Mouse (Mus musculus) liver, embryonic 13.5 days (tissue): ENCODE results near the gene Epb41l1. TPM values are rescaled to one million over a fixed set of nuclear protein-coding genes. Genes with fewer than 3 reads are reported as not detected.
A peak's percentile ranks its signal among the peaks of the same experiment; 100 is the strongest.
"Not testable (repeated sequence)": the region's sequence is repeated elsewhere in the genome, so short reads cannot be mapped to it uniquely, and the experiment has no call there.

ENCODE experiments used
- ATAC-seq: fragments of 200-750 bp; cut with Nextera tagmentation; 2 replicates; pipeline ENCODE4 v1.8.0; 2017; ENCODE audit warnings: low read depth, mild to moderate bottlenecking, moderate number of reproducible peaks, moderate library complexity
- DNase-seq: peaks from one replicate; pipeline ENCODE4 v3.0.0; 2022
- H3K27ac ChIP-seq: fragments of 300-500 bp; sonication (generic); 2 replicates; pipeline ENCODE4 v1.5.1; 2015; ENCODE audit warnings: moderate library complexity, mild to moderate bottlenecking, inconsistent platforms
- H3K27me3 ChIP-seq: fragments of 300-500 bp; sonication (generic); 2 replicates; pipeline ENCODE4 v1.6.1; 2015; ENCODE audit warnings: mild to moderate bottlenecking, inconsistent platforms
- H3K36me3 ChIP-seq: fragments of 300-500 bp; sonication (generic); 2 replicates; pipeline ENCODE4 v1.6.1; 2015; ENCODE audit warnings: mild to moderate bottlenecking, inconsistent platforms
- H3K4me1 ChIP-seq: fragments of 300-500 bp; sonication (generic); replicated peaks from 2 replicates; pipeline ENCODE4 v1.6.1; 2015; ENCODE audit warnings: inconsistent platforms
- H3K4me2 ChIP-seq: fragments of 300-500 bp; sonication (generic); 2 replicates; pipeline ENCODE4 v1.6.1; 2015; ENCODE audit warnings: inconsistent platforms, mild to moderate bottlenecking, moderate library complexity
- H3K4me3 ChIP-seq: fragments of 300-500 bp; sonication (generic); replicated peaks from 2 replicates; pipeline ENCODE4 v1.5.1; 2015; ENCODE audit warnings: mild to moderate bottlenecking, inconsistent platforms
- H3K9ac ChIP-seq: fragments of 300-500 bp; sonication (generic); 2 replicates; pipeline ENCODE4 v1.6.1; 2015; ENCODE audit warnings: mild to moderate bottlenecking, inconsistent platforms
- H3K9me3 ChIP-seq: fragments of 300-500 bp; sonication (generic); replicated peaks from 2 replicates; pipeline ENCODE4 v1.6.1; 2016; ENCODE audit warnings: inconsistent platforms
- WGBS: fragments of 180-500 bp; shearing (Covaris S2); methylation state at CpG from one replicate; pipeline ENCODE4 v1.1.7; 2015; ENCODE audit not compliant: insufficient replicate concordance; 5-methylcytosine and 5-hydroxymethylcytosine counted together
- polyA plus RNA-seq: library from polyadenylated mRNA; unstranded; fragments of >200 nt; fragmentation: Nextera tagmentation; extraction: Ambion mirVana; gene quantifications from 2 replicates; pipeline ENCODE4 v1.2.1, GENCODE M21; 2015

The Epb41l1 gene
- polyA plus RNA-seq, 1 experiment from 2014 or later, result 0.46 TPM

DNA sequence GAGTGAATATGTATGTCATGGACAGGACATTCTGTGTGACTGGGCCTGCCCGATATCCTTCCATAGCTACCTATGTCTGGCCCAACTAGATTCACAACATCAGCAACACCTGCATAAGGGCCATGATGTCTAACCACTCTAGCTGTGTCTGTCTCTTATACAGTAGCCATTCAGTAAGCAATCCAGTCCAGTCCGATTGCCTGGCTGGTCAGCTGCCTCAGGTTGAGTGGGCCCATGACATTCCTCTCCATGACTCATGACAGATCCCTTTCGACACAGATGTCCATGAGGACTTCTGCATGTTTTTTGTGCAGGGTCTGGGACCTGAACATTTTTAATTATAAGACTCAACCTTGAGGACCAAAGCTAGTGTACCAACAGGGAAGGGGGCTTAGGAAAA, 18.7 kb upstream of the Epb41l1 start:
- Histone ChIP-seq H3K4me2 (no peak overlapping the region), H3K9ac (no peak overlapping the region), H3K9me3 (no peaks in the 10 kb centered on the region), H3K4me3 (no peak overlapping the region), H3K36me3 (no peaks in the 10 kb centered on the region), H3K27ac (no peak overlapping the region), H3K27me3 (0 out of 2 replicates have a peak, but pooled peaks cover 4% of the 10 kb centered on the region), H3K4me1 (peaks cover 7% of the 10 kb centered on the region)
- ATAC-seq (no peak), DNase-seq (no peak)
- WGBS, result 69% methylated on average over 3 of the region's 3 CpGs

DNA sequence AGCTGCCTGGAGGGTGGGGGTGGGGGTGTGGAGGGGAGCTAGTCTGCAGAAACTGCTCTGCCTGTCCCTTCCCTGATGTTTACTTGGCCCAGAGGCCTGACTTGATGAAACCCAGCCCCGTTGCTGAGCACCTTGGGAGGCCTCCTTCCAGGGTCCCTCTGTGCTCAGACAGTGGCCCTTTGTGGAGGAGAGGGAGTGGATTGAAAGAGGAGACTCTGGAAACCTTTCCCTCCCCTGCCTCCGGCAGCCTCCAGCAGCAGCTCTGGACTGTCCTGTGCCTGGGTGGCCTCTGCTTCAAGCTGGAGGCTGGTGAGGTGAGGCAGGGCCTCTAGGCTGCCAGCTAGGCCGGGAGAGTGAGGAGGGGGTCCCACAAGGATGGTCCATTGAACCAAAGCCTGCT, 13.7 kb upstream of the Epb41l1 start:
- H3K9me3 ChIP-seq, result no peaks in the 10 kb centered on the region
- 0 out of 2 replicates have a peak, but pooled peaks cover 4% of the 10 kb centered on the region for H3K27me3 ChIP-seq
- DNase-seq, result no peak
- H3K4me1 ChIP-seq, result no peaks in the 10 kb centered on the region
- no peak overlapping the region for H3K4me2 ChIP-seq
- 57% methylated on average over 3 of the region's 3 CpGs for WGBS
- ATAC-seq, result no peak
- no peak overlapping the region for H3K9ac ChIP-seq
- no peak overlapping the region for H3K4me3 ChIP-seq
- H3K36me3 ChIP-seq, result no peaks in the 10 kb centered on the region
- no peak overlapping the region for H3K27ac ChIP-seq

DNA sequence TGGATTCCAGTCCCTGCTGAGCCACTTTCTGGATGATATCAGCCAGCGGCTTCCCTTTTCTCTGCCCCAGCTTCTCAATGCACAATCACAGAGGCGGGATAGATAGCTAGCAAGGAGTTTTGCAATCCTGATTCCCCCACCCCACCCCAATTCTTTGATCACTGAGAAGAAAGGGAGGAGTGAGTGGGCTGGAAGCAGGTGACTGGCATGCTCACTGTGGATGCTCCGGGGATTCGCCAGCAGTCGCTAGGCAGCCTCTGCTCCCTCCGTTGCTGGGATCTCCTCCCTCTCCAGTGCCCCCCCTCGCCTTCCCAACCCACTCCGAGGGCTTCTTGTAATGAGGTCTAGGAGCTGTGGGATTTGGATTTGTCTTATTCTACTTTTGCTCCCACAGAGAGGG, 12.5 kb upstream of the Epb41l1 start:
- Histone ChIP-seq H3K4me1 (no peaks in the 10 kb centered on the region), H3K9ac (no peak overlapping the region), H3K27me3 (0 out of 2 replicates have a peak, but pooled peaks cover 4% of the 10 kb centered on the region), H3K4me3 (no peak overlapping the region), H3K27ac (no peak overlapping the region), H3K9me3 (no peaks in the 10 kb centered on the region), H3K4me2 (no peak overlapping the region), H3K36me3 (no peaks in the 10 kb centered on the region)
- DNase-seq (no peak), ATAC-seq (no peak)
- 32% methylated on average over 8 of the region's 8 CpGs for WGBS

DNA sequence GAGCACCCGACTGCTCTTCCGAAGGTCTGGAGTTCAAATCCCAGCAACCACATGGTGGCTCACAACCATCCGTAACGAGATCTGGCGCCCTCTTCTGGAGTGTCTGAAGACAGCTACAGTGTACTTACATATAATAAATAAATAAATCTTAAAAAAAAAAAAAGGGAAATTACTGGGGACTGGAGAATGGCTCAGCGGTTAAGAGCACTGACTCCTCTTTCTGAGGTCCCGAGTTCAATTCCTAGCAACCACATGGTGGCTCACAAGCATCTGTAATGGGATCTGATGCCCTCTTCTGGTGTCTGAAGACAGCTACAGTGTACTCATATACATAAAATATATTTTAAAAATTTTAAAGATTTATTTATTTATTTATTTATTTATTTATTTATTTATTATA, 9.4 kb upstream of the Epb41l1 start:
- not testable (repeated sequence) for H3K4me1 ChIP-seq, ATAC-seq, H3K27me3 ChIP-seq, H3K9ac ChIP-seq, DNase-seq, H3K27ac ChIP-seq, H3K36me3 ChIP-seq, H3K4me2 ChIP-seq, H3K9me3 ChIP-seq, H3K4me3 ChIP-seq
- 66% methylated on average over 7 of the region's 7 CpGs for WGBS

DNA sequence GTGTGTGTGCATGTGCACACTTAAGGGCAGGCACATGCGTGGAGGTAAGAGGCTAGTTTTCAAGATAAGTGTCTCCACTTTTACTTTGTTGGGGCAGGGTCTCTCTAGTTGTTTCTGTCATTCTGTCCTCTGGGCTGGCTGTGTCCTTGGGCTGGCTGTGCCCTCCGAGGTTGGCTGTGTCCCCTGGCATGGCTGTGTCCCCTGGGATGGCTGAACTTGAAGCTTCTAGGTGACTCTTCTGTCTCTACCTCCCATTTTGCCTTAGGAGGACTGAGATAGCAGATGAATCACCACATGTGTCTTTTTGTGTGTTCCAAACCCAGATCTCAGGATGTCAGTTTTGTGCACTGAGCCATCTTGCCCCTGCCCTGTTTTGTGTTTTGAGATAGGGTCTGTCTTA, 5.7 kb upstream of the Epb41l1 start:
- no peak overlapping the region for H3K4me3 ChIP-seq
- H3K9me3 ChIP-seq, result no peaks in the 10 kb centered on the region
- DNase-seq, result no peak
- peaks cover 26% of the 10 kb centered on the region for H3K27me3 ChIP-seq
- ATAC-seq, result no peak
- H3K4me1 ChIP-seq, result no peaks in the 10 kb centered on the region
- H3K9ac ChIP-seq, result no peak overlapping the region
- 66% methylated on average over 2 of the region's 2 CpGs for WGBS
- no peaks in the 10 kb centered on the region for H3K36me3 ChIP-seq
- no peak overlapping the region for H3K27ac ChIP-seq
- no peak overlapping the region for H3K4me2 ChIP-seq

DNA sequence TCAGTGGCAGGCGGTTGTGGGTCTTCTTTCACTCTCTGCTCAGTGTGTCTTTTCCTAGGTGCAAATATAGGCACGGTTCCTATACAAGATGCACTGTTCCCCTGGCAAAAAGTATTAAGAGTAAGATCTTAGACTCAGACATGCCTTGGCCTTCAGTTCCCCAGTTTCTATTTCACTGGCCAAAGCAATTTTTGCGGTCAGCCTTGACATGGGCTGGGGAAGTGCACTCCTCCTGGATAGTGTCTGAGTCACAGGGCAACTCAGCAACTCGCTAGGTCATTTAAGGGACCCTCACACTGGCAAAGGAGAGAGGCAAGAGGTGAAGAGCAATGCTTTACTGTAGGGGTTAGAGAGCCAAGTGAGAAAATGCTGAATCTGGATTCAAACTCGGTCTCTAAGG, 5.0 kb upstream of the Epb41l1 start:
- no peak for DNase-seq
- no peak overlapping the region for H3K27ac ChIP-seq
- no peak overlapping the region for H3K4me2 ChIP-seq
- H3K9me3 ChIP-seq, result no peaks in the 10 kb centered on the region
- 46% methylated on average over 5 of the region's 5 CpGs for WGBS
- peaks cover 32% of the 10 kb centered on the region for H3K27me3 ChIP-seq
- H3K4me1 ChIP-seq, result peaks cover 4% of the 10 kb centered on the region
- no peak overlapping the region for H3K9ac ChIP-seq
- H3K36me3 ChIP-seq, result no peaks in the 10 kb centered on the region
- no peak for ATAC-seq
- no peak overlapping the region for H3K4me3 ChIP-seq

DNA sequence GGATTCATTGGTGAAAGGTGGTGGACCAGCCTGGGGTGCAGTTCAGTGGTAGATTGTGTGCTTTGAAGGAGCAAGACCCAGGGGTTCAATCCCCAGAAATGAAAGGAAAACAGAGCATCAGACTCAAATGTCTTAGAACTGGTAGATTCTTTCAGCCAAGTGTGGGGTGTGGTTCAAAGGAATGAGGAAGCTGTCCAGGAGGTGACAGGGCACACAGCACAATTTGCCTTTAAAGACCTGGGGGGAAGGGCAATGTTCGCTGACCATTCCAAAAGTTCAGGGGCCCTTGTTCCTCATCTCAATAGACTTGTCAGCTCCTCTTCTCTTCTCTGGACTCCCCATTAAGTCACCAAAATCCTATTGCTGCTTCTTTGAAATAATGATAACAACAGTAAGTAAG, 3.5 kb upstream of the Epb41l1 start:
- Histone ChIP-seq H3K27me3 (peaks cover 48% of the 10 kb centered on the region), H3K4me2 (no peak overlapping the region), H3K27ac (no peak overlapping the region), H3K36me3 (no peaks in the 10 kb centered on the region), H3K9me3 (no peaks in the 10 kb centered on the region), H3K4me3 (no peak overlapping the region), H3K9ac (no peak overlapping the region), H3K4me1 (peaks cover 15% of the 10 kb centered on the region)
- DNase-seq (no peak), ATAC-seq (no peak)
- 13% methylated on average over 1 of the region's 1 CpGs for WGBS

DNA sequence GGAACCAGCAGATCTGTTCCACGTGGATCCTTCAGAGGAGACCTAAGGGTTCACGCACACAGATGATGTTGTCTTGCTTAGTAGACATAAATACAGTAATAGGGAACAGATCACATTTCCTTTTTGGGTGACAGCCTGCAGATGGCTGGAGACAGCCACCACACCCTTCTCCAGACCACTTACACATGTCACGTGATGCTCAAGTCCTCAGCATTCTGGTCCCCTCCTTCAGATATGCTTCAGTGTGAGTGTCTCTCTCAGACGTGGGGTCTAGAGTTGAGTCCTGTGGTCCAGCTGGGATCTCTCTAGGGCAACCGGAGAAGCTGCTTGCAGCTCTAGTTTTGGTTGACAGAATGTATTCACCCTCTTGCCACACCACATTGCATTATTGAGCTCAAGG, 2.2 kb upstream of the Epb41l1 start:
- WGBS, result 54% methylated on average over 5 of the region's 5 CpGs
- Histone ChIP-seq H3K9me3 (no peaks in the 10 kb centered on the region), H3K27me3 (peaks cover 60% of the 10 kb centered on the region), H3K27ac (no peak overlapping the region), H3K9ac (no peak overlapping the region), H3K4me1 (peaks cover 15% of the 10 kb centered on the region), H3K4me2 (no peak overlapping the region), H3K36me3 (no peaks in the 10 kb centered on the region), H3K4me3 (no peak overlapping the region)
- DNase-seq, result no peak
- no peak for ATAC-seq

DNA sequence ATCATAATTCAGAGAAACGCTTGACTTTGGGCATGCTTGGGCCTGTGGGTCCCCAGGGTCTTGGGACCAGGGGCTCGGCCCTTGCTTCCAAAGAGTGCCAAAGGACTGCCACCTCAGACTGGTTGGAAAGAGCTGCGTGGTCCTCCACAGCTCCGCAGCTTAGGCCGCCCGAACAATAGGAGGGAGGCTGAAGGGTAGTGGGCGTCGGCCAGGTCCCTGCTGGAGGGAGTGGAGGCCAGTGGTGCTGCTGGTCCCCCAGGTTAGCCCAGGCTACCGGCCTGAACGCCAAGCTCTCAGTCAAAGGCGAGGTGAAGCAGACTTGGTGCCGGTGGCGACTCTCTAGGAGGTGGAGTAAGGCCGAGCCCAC, 399 bp upstream of the Epb41l1 start:
- WGBS, result 17% methylated on average over 14 of the region's 14 CpGs
- peaks cover 79% of the 10 kb centered on the region for H3K27me3 ChIP-seq
- H3K9me3 ChIP-seq, result no peaks in the 10 kb centered on the region
- H3K4me2 ChIP-seq, result peak overlapping the region; percentile 73
- H3K4me3 ChIP-seq, result peak overlapping the region; percentile 48
- ATAC-seq (no peak), DNase-seq (no peak)
- H3K9ac ChIP-seq, result peak overlapping the region; percentile 35; the same call in 1 of the 2 replicates
- peaks cover 15% of the 10 kb centered on the region for H3K4me1 ChIP-seq
- H3K36me3 ChIP-seq, result no peaks in the 10 kb centered on the region
- no peak overlapping the region for H3K27ac ChIP-seq

DNA sequence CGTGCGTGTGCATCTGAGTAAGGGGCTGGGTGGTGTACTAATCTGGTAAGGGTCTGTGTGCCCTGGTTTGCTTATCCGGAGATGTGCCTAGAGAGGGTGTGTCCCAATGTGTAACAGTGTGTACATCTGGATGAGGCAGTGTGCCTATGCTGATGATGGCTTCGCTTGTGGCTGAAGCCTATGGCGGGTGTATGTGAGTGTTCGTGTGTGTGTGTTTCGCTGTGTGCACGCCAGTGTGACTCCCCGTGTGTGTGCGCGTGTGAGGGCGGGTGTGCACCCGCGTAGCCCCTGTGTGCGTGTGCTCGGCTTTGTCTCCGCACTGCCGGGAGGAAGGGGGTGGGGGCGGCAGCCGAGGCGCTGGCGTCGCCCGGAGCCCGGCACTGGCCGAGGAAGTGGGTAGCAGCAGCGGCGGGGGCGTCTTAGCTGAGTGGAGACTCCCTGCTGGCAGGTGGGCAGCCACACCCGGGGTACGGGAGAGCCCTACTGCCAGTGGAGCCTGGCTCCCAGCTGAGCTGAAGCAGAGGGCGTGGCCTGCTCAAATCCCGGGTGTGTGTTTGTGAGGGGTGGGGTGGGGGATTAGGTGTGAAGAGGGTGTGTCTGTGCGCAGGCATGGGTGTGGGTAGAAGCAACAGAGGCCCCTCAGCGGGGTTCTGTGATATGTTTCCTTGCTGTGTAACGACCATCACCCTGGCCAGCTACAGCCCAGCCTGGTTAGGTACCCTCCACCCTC, 837 bp downstream of the Epb41l1 start:
- DNase-seq (no peak), ATAC-seq (peak; percentile 43; the same call in 1 of the 2 replicates)
- peaks cover 15% of the 10 kb centered on the region for H3K4me1 ChIP-seq
- peaks cover 88% of the 10 kb centered on the region for H3K27me3 ChIP-seq
- H3K9ac ChIP-seq, result no peak overlapping the region
- WGBS, result 2% methylated on average over 36 of the region's 36 CpGs
- no peak overlapping the region for H3K27ac ChIP-seq
- peak overlapping the region; percentile 48 for H3K4me3 ChIP-seq
- H3K4me2 ChIP-seq, result peak overlapping the region; percentile 73
- no peaks in the 10 kb centered on the region for H3K9me3 ChIP-seq
- H3K36me3 ChIP-seq, result no peaks in the 10 kb centered on the region

DNA sequence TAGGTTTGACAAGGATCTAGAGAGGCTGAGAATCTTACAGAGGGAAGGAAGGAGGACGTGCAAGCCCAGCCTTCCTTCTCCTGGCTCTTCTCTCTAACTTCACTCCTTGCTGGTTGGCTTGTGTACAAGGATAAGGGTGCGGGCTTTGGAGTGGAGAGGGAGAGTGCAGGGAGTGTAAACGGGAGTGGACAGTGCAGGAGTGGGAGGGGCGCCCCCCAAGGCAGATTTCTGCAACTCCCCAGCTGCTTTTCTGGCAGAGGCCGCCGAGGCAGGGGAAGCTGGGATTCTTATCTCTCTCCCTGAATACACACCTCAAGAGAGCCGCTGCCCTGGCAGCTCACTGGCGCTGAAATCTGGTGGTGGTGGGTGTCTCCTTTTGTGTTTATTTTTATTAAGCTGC, 1.9 kb downstream of the Epb41l1 start:
- H3K9me3 ChIP-seq, result no peaks in the 10 kb centered on the region
- H3K27me3 ChIP-seq, result peaks cover 93% of the 10 kb centered on the region
- peaks cover 15% of the 10 kb centered on the region for H3K4me1 ChIP-seq
- DNase-seq, result no peak
- no peak overlapping the region for H3K4me3 ChIP-seq
- H3K36me3 ChIP-seq, result no peaks in the 10 kb centered on the region
- H3K4me2 ChIP-seq, result no peak overlapping the region
- 1% methylated on average over 8 of the region's 8 CpGs for WGBS
- no peak for ATAC-seq
- no peak overlapping the region for H3K27ac ChIP-seq
- H3K9ac ChIP-seq, result no peak overlapping the region

DNA sequence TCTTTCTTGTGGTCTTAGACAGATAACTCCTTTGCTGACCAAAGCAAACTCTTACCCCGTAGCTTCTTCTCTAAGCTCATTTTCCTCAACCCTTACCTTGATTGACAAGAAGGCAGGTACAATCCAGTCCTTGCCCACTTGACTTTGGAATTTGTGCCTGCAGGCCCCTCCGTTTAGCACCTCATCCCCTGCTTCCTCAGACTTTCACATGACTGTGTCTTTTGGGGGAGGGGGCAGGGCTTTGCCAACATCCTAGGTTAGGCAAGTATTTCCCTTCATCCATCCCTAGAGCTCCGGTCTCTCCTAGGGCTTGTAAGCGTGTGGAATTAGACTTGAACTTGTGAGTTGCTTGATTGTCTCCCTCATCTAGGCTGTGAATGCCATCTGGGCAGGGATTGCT, 3.0 kb downstream of the Epb41l1 start:
- peaks cover 83% of the 10 kb centered on the region for H3K27me3 ChIP-seq
- DNase-seq (no peak), ATAC-seq (no peak)
- peaks cover 15% of the 10 kb centered on the region for H3K4me1 ChIP-seq
- no peak overlapping the region for H3K27ac ChIP-seq
- H3K9me3 ChIP-seq, result no peaks in the 10 kb centered on the region
- H3K9ac ChIP-seq, result no peak overlapping the region
- 52% methylated on average over 4 of the region's 4 CpGs for WGBS
- no peak overlapping the region for H3K4me2 ChIP-seq
- H3K4me3 ChIP-seq, result no peak overlapping the region
- H3K36me3 ChIP-seq, result no peaks in the 10 kb centered on the region
